Mouse (Mus musculus): ENCODE measurements around the gene Acap1.
"Not testable (repeated sequence)": the region's sequence is repeated elsewhere in the genome, so short reads cannot be mapped to it uniquely, and the experiment has no call there.

The Acap1 gene

DNA sequence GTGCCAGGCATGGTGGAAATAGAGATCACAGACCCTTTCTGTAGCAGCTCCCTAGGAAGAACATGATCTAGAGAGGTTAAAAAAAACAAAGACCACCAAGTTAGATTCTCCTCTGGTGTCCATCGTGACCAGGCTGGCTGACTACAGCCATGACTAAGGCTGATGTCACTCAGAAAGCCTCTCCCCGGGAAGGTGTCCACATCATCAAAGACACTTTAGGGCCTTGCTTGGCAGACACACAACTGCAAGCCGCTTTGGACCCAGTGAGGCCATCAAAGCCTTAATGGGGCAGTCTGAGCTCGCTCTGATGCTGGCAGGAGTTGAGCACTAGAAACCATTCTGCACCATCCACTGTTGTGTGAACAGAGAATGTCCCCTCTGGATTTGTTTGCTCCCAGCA is 22.9 kb downstream of the Acap1 start:
- DNase-seq (ENCODE audit: low spot score): no peak

- no peak for DNase-seq (ENCODE audit: low spot score)
Observed at GRCm38 (mm10) chr11:69871822-69872221, 23.5 kb downstream of the Acap1 start.

DNA sequence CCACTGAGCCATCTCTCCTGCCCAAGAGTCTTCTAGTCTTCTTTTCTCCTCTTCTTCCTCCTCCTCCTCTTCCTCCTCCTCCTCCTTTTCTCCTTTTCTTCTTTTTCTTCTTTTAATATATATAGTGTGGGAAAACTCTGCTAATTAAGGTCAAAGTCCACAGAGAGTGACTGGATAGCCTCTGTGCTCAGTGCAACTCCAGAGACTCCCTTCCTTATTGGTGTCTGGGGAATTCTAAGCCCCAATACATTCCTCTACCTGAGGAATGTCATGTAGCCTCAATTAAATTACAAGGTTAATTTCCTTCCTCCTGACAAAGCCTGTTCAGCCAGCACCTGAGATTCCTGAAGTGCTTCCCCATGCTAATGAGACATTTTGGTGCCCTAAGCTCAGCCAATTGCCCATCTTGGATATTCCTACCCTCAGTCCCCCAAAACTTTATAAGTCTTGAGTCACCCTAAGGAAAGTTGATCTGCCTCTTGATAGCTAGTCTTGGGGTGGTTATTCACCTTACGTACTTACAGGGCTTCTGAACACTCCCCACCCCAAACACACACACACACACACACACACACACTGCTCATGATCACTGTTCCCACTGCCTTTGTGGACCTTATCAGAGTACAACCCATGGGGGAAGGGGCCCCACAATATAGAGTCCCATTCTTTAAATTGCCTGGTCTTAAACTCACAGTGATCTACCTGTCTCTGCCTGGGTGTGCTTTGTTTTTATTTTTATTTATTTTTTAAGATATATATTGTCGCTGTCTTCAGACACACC is 24.9 kb downstream of the Acap1 start:
- DNase-seq (ENCODE audit: low spot score): no peak

GRCm38 (mm10) chr11:69867335-69867734 is 28.0 kb downstream of the Acap1 start:
- no peak for DNase-seq (ENCODE audit: low spot score)

GRCm38 (mm10) chr11:69865561-69865960 is 29.8 kb downstream of the Acap1 start:
- DNase-seq (ENCODE audit: low spot score): no peak

GRCm38 (mm10) chr11:69864138-69864860 is 31.0 kb downstream of the Acap1 start:
- DNase-seq (ENCODE audit: low spot score): no peak

GRCm38 (mm10) chr11:69863729-69864128 is 31.6 kb downstream of the Acap1 start:
- DNase-seq (ENCODE audit: low spot score): not testable (repeated sequence)

DNA sequence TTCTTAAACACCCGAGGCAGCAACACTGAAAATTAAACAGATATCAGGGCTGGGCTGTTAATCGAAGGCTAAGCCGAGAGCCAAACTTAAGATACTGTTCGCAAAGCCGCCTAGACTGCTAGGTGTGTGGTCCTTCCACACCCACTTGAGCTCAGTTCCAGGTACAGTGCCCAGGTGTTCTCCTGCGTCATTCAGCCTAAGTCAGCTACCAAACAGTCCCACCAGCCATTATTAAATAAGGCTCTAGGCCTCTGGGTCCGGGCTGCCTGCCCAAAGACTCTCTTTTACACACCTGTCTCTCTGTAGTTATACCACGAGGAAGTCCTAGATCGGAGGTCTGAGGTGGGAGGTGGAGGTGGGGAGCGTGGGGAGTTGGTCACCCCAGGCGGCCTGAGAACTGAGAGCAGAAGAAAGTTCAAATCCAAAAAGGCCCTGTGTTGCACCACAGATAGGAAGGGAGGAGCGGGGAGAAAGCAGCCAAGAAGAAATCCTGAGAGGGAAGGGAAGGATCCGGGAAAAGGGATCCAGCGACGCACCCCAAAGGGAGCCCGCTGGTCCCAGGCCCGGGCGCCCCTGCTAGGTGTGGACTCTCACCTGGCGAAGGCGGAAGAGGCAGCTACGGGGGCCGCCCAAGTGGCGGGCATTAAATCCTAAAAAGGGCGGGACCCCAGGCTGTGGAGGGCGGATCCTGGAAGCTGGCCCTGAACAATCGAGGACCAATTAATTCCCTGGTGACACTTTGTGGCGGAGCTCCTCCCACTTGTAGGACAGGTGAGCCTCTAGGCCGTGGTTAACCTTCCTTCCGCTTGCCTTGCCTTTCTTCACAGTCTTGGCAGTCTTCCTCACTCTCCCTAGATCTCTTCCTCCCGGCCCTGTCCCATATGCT is 37.0 kb downstream of the Acap1 start, which contains the start of gene Tnk1:
Gene Tnk1, minus strand, starts transcription at position 618 of the 886 bp plus-strand sequence.
- DNase-seq (ENCODE audit: low spot score): no peak

GRCm38 (mm10) chr11:69855347-69855746 is 40.0 kb downstream of the Acap1 start:
- DNase-seq (ENCODE audit: low spot score): no peak

GRCm38 (mm10) chr11:69854680-69855079 is 40.7 kb downstream of the Acap1 start:
- DNase-seq (ENCODE audit: low spot score): no peak

- no peak for DNase-seq (ENCODE audit: low spot score)
Observed at GRCm38 (mm10) chr11:69853994-69854393, 41.3 kb downstream of the Acap1 start.

DNA sequence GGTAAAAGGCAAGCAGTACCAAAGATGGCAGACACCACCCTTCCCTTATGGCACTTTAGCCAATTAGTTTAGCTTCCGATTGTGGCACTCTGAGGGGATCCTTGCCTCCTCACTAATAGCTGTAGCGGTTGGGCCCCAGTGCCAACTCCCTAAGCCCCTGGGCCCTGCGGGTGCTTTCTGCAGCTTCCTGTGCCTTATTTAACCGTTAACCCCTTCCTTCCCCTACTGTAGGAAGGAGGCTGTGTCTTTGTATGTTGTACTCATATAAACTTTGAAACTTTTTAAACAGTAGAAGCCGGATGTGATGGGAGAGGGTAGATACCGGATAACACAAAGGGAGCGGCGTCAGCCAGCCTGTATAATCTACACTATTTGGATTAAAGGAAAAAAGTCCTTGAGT is 44.6 kb downstream of the Acap1 start:
- DNase-seq (ENCODE audit: low spot score): no peak

GRCm38 (mm10) chr11:69849884-69850283 is 45.5 kb downstream of the Acap1 start:
- no peak for DNase-seq (ENCODE audit: low spot score)

GRCm38 (mm10) chr11:69849128-69849527 is 46.2 kb downstream of the Acap1 start:
- no peak for DNase-seq (ENCODE audit: low spot score)

DNA sequence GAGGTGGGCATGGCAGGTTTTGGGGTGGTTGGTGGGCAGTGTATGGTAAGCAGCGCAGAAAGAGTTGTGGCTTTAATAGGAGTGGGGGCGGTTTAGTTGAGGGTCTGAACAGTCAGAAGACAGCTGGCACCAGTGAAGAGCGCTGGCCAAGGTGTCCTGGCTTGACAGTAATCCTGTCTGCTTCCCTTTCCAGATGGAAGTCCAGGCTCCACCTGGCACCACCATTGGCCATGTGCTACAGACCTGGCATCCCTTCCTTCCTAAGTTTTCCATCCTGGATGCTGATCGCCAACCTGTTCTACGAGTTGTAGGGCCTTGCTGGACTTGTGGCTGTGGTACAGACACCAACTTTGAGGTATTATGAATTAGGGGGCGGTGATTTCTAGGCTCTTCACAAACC is 47.3 kb downstream of the Acap1 start:
- DNase-seq (ENCODE audit: low spot score): no peak

DNA sequence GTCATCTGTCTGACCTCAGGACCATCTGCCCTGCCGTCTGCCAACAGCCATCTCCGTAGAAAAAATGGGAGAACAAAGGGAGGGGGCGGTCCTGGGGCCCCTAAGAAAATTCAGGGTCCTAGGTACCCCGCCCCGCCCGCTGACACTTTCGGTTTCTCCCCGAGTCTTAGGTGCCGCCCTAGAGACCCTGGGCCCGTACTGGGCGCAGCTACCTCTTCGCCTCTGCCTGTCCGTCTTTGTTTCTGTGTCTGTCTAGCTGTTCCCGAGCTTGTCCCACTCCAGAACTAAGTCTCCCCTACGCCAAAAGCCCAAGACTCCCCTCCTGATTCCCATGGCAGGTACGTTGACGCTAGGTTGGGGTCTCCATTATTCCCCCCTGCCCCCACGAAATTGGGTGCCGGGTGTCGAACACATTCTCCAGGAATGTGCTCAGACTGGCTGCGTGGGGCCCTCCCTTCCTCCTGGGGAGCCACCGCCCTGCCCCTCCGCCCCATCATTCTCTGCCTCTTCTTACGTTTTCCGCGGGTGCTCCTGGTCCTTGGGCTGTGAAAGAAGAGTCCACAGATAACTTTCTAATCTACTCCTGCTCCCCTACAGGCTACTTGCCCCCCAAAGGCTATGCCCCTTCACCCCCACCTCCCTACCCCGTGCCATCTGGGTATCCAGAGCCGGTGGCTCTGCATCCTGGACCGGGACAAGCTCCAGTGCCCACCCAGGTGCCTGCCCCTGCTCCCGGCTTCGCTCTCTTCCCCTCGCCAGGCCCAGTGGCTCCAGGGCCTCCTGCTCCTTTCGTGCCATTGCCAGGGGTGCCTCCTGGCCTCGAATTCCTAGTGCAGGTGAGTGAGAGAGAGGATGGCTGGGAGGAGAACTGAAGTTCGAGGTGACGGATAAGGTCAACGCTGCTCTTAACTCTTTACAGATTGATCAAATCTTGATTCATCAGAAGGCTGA is 48.3 kb downstream of the Acap1 start:
- peak; percentile 19 for DNase-seq (ENCODE audit: low spot score)

DNA sequence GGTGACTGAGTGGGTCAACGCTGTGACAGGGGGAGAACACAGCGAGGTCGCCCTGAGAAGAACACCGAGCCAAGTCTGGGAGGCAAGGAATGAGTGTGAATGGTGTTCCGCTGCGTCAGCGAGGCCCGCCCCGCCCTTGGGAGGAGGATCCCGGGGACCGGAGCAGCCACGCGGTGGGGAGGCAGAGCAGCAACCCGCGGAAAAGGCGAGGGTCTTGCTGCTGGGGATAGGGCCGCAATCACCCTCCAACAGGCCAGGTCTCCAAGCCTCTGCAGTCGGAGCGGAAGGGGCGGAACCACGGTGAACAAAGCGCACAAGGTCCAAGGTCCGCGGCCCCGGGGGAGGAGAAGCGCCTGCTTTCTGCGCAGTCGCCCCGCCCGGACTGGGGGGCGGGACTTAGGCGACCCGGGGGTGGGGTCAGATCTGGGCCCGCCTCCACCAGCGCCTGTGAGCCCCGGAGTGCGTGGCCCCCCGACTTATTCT is 49.1 kb downstream of the Acap1 start, which contains the start of gene Plscr3:
Gene Plscr3, plus strand, starts transcription at position 179 of the 483 bp plus-strand sequence.
- DNase-seq (ENCODE audit: low spot score): peak; percentile 92

DNA sequence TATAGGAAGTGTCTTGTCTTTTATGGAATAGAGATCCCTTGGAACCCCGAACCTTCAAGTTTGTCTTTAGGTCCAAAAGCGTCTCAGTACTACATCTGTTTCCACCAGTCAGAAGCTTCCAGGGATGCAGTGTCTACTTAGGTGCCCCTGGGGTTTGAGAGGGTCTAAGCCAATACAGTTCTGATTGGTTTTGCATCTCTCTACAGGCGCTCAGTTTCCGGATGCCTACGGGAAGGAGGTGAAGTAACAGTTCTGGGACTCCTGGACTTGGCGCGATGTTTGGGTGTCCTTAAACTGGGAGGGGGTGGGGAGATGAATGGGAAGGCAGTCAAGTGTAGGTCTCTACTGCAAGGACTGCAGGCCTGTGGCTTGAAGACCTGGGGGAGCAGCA is 56.6 kb downstream of the Acap1 start:
- peak; percentile 53 for DNase-seq (ENCODE audit: low spot score)

DNA sequence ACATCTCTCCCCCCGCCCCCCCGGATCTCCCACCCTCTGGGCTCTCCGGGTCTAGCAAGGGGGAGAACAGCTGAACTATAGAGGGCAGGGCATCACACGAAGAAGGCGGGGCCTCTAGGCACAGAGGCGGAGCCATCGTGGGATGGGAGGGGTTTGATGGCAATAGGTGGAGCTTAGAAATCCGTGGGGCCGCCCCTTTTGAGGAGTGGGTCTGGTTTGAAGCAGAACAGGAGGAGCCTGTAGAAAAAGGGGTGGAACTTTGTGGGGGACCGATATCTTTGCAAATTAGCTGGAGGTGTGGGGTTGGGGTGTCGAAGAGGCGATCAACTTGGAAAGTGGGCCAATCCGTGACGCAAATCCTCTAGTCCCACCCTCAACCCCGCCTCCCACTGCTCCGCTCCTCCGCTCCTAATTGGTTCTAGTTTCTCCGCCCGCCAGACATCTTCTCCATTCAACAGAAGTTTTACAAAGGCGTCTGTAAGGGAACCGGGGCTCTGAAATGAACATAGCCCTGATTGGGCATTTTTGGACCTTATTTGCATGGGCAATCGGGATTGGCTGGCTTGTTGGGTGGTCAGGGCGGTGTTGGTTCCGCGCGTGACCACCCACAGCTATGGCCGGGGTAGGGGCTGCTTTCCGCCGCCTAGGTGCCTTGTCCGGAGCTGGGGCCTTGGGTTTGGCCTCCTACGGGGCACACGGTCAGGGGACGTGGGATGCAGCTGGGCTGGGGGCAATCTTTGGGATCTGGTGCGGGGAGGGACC is 57.2 kb downstream of the Acap1 start, which contains the start of gene Tmem256:
Gene Tmem256, plus strand, starts transcription at position 563 of the 762 bp plus-strand sequence.
- DNase-seq (ENCODE audit: low spot score): peak; percentile 97

DNA sequence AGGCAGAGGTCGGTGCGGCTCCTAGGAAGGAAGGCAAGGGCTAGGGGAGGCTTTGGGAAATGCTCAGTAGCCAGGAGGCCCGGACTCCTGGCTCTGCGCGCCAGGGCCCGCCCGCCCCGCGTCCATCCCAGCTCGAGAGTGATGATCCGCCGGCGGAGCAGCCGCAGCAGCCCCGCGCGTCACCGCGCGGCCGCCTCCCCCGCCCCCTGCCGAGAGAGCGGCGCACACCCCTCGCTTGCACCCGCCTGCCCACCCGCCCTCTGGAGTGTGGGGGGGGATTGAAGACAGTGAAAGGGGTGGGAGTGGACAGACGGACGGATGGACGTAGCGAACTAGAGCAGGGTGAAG is 57.8 kb downstream of the Acap1 start, which contains the start of gene Nlgn2:
Gene Nlgn2, minus strand, starts transcription at position 181 of the 348 bp plus-strand sequence.
- DNase-seq (ENCODE audit: low spot score): peak; percentile 83
